Mouse (Mus musculus): Measurements from ENCODE around the gene Arfgap3. TPM values are rescaled to one million over a fixed set of nuclear protein-coding genes. Genes with fewer than 3 reads are reported as not detected.

Gene Arfgap3
- polyA plus RNA-seq, 1 experiment from 2014 or later, result 43.3 TPM

Other genes with a start within 250 kb of the Arfgap3 start
- gene Rrp7a, start 227.4 kb downstream of the Arfgap3 start, polyA plus RNA-seq (2016; fragmentation: Nextera tagmentation; extraction: Ambion mirVana), result 52.3 and 59.3 TPM in 2 replicates
- 169 and 172 TPM in 2 replicates for gene Poldip3, start 200.9 kb downstream of the Arfgap3 start, polyA plus RNA-seq (2016; fragmentation: Nextera tagmentation; extraction: Ambion mirVana)
- 107 and 111 TPM in 2 replicates for gene Cyb5r3, start 177.7 kb downstream of the Arfgap3 start, polyA plus RNA-seq (2016; fragmentation: Nextera tagmentation; extraction: Ambion mirVana)
- gene A4galt, start 98.5 kb downstream of the Arfgap3 start, polyA plus RNA-seq (2016; fragmentation: Nextera tagmentation; extraction: Ambion mirVana), result 1.3 TPM in 2 replicates
- 49.6 and 54.4 TPM in 2 replicates for gene Pacsin2, start 114.4 kb upstream of the Arfgap3 start, polyA plus RNA-seq (2016; fragmentation: Nextera tagmentation; extraction: Ambion mirVana)
- 26.6 and 27.6 TPM in 2 replicates for gene Ttll1, start 160.6 kb upstream of the Arfgap3 start, polyA plus RNA-seq (2016; fragmentation: Nextera tagmentation; extraction: Ambion mirVana)
- 3.4 TPM in 2 replicates for gene Bik, start 176.6 kb upstream of the Arfgap3 start, polyA plus RNA-seq (2016; fragmentation: Nextera tagmentation; extraction: Ambion mirVana)
- 25.1 and 27.1 TPM in 2 replicates for gene Tspo, start 213.3 kb upstream of the Arfgap3 start, polyA plus RNA-seq (2016; fragmentation: Nextera tagmentation; extraction: Ambion mirVana)
- gene Mcat, start 213.5 kb upstream of the Arfgap3 start, polyA plus RNA-seq (2016; fragmentation: Nextera tagmentation; extraction: Ambion mirVana), result 51.3 and 52.7 TPM in 2 replicates
- 48.9 and 51.0 TPM in 2 replicates for gene Ttll12, start 244.9 kb upstream of the Arfgap3 start, polyA plus RNA-seq (2016; fragmentation: Nextera tagmentation; extraction: Ambion mirVana)